Mouse (Mus musculus) testis, adult 2 months (tissue): ENCODE results near the gene Slc10a6.
A peak's percentile ranks its signal among the peaks of the same experiment; 100 is the strongest.

Experiments used
- CTCF ChIP-seq: fragments of 200-500 bp; IDR thresholded peaks from 2 replicates; pipeline ENCODE4 v1.5.1; 2012; ENCODE audit warnings: low read depth, mild to moderate bottlenecking, inconsistent platforms, low read length, moderate library complexity; ENCODE audit not compliant: control insufficient read depth, insufficient read depth, insufficient replicate concordance
- POLR2A ChIP-seq: fragments of 200-500 bp; IDR thresholded peaks from 2 replicates; pipeline ENCODE4 v1.6.1; 2012; ENCODE audit warnings: low read depth, mild to moderate bottlenecking, inconsistent platforms, low read length, moderate library complexity; ENCODE audit not compliant: control insufficient read depth

DNA sequence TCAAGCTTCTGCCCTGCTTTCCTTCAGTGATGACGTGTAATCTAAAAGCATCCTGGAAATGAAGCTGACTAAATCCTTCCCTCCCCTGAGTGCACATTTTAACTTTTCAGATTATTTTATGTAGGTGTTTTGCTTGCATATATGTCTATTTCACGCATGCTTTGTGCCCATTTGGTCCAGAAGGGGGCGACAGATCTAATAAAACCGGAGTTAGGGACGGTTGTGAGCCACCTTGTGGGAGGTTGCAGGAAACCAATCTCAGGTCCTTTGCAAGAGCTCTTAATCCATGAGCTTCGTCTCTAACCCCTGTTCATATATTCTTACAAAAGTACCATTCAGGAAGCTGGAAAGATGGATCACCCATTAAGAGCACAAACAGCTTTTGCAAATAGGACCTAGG is 25.0 kb upstream of the Slc10a6 start:
- TF ChIP-seq POLR2A (no peak), CTCF (peak; percentile 19; the same call in 1 of the 2 replicates)
